Mouse (Mus musculus) natural killer cell, adult 2 months (primary cell): ENCODE results near the gene Gm8857.
"Not testable (repeated sequence)": the region's sequence is repeated elsewhere in the genome, so short reads cannot be mapped to it uniquely, and the experiment has no call there.

ENCODE experiments used
- DNase-seq, 2 experiments: peaks; one replicate each; pipeline ENCODE4 v3.0.0; 2022; ENCODE audit warnings: low spot score in 2 of 2

The Gm8857 gene

DNA sequence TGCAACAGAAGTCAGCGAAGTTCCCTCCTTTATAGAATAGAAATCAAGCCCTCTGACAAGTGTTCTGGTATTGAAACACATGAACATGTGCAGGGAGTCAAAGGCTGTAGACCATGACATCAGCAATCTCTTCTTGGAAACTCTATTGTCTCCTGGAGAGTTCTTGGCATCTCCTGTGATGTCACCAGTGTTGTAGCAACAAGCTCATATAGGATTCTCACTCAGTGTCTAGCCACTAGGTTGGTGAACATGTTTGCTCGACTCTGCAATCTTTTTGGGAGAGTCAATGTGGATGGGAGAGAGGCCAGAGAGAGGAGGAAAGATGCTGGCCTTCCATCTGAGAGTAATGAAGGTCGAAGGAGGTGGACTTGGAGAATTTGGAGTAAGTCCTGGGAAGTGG, at the start of gene Gm8857, which contains the start of gene Gm8871:
Gm8857 (plus strand) TSS at position 303 of the 400 bp plus-strand sequence.
Gm8871 (plus strand) TSS at position 301 of the 400 bp plus-strand sequence.
- not testable (repeated sequence) for DNase-seq

GRCm38 (mm10) chr5:10953512-10953911, 5.9 kb downstream of the Gm8857 start:
- DNase-seq = not testable (repeated sequence)

DNA sequence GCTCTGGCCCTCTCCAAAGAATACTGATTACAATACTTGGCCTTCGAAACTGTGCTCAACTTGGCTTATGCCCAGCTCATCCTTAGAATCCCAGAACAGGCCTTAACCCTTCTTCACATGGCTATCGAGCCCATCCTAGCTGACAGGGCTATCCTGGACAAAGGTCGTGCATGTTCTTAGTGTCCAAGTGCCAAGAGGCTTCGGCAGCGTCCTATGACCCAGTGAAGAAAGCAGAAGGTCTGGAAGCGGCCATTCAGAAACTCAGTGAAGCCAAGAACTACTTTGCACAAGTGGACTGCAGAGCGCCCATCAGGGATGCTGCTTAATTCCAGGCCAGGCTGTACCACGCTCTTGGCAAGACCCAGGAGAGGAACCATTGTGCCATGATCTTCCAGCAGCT, 10.4 kb downstream of the Gm8857 start:
- not testable (repeated sequence) for DNase-seq
